Mouse (Mus musculus): ENCODE results near the gene Arhgap27. TPM values are rescaled to one million over a fixed set of nuclear protein-coding genes. Genes with fewer than 3 reads are reported as not detected.

Arhgap27 gene
- polyA plus RNA-seq, 1 experiment from 2014 or later = 3.2 TPM

GRCm38 (mm10) chr11:103285951-103286350 is 77.5 kb downstream of the Arhgap27 start:
- Histone ChIP-seq H3K9ac (replicated peaks) (no peak overlapping the region), H3K4me1 (ENCODE audit: insufficient read depth) (0 out of 2 replicates have a peak, but pooled peaks cover 8% of the 10 kb centered on the region), H3K9me3 (ENCODE audit: low read length) (no peaks in the 10 kb centered on the region), H3K36me3 (replicated peaks; ENCODE audit: insufficient read depth, low read length) (no peaks in the 10 kb centered on the region), H3K4me3 (ENCODE audit: low read depth, low read length) (no peak overlapping the region), H3K27ac (ENCODE audit: low read depth) (peak overlapping the region; percentile 62), H3K4me2 (ENCODE audit: low read depth, low read length) (no peak overlapping the region), H3K27me3 (ENCODE audit: insufficient read depth, low read length) (no peaks in the 10 kb centered on the region)
- DNase-seq (peak; percentile 42), ATAC-seq (peak; percentile 60)
- TF ChIP-seq EP300 (IDR thresholded peaks at IDR 0.05; ENCODE audit: low read depth) = 0 out of 2 replicates have a peak, but pooled peaks have one; percentile 22
- no peak for TF ChIP-seq CTCF (IDR thresholded peaks at IDR 0.05; ENCODE audit: low read depth)
- WGBS (ENCODE audit: insufficient replicate concordance) = 54% methylated on average over 6 of the region's 6 CpGs

GRCm38 (mm10) chr11:103285276-103285675 is 78.2 kb downstream of the Arhgap27 start:
- DNase-seq (no peak), ATAC-seq (no peak)
- Histone ChIP-seq H3K27me3 (ENCODE audit: insufficient read depth, low read length) (no peaks in the 10 kb centered on the region), H3K9ac (replicated peaks) (no peak overlapping the region), H3K4me2 (ENCODE audit: low read depth, low read length) (no peak overlapping the region), H3K4me3 (ENCODE audit: low read depth, low read length) (no peak overlapping the region), H3K9me3 (ENCODE audit: low read length) (no peaks in the 10 kb centered on the region), H3K36me3 (replicated peaks; ENCODE audit: insufficient read depth, low read length) (no peaks in the 10 kb centered on the region), H3K4me1 (ENCODE audit: insufficient read depth) (0 out of 2 replicates have a peak, but pooled peaks cover 8% of the 10 kb centered on the region), H3K27ac (ENCODE audit: low read depth) (peak overlapping the region; percentile 62)
- WGBS (ENCODE audit: insufficient replicate concordance) = 73% methylated on average over 10 of the region's 10 CpGs
- TF ChIP-seq EP300 (IDR thresholded peaks at IDR 0.05; ENCODE audit: low read depth) = no peak

GRCm38 (mm10) chr11:103281784-103282183 is 81.7 kb downstream of the Arhgap27 start:
- Histone ChIP-seq H3K9me3 (ENCODE audit: low read length) (no peaks in the 10 kb centered on the region), H3K4me3 (ENCODE audit: low read depth, low read length) (no peak overlapping the region), H3K4me2 (ENCODE audit: low read depth, low read length) (no peak overlapping the region), H3K36me3 (replicated peaks; ENCODE audit: insufficient read depth, low read length) (no peaks in the 10 kb centered on the region), H3K9ac (replicated peaks) (no peak overlapping the region), H3K4me1 (ENCODE audit: insufficient read depth) (no peaks in the 10 kb centered on the region), H3K27ac (ENCODE audit: low read depth) (no peak overlapping the region), H3K27me3 (ENCODE audit: insufficient read depth, low read length) (no peaks in the 10 kb centered on the region)
- TF ChIP-seq EP300 (IDR thresholded peaks at IDR 0.05; ENCODE audit: low read depth) (no peak), CTCF (IDR thresholded peaks at IDR 0.05; ENCODE audit: low read depth) (no peak)
- DNase-seq = peak; percentile 31
- 22% methylated on average over 7 of the region's 7 CpGs for WGBS (ENCODE audit: insufficient replicate concordance)
- peak; percentile 35; the same call in 1 of the 2 replicates for ATAC-seq

Other genes starting within 250 kb of the Arhgap27 start
- 2.6 and 2.7 TPM in 2 replicates for gene Hexim1, start 247.5 kb downstream of the Arhgap27 start, polyA plus RNA-seq (2015; fragmentation: Nextera tagmentation; extraction: Ambion mirVana)
- gene Hexim2, start 231.3 kb downstream of the Arhgap27 start, polyA plus RNA-seq (2015; fragmentation: Nextera tagmentation; extraction: Ambion mirVana) = 3.4 and 3.7 TPM in 2 replicates
- gene Fmnl1, start 192.6 kb downstream of the Arhgap27 start, polyA plus RNA-seq (2015; fragmentation: Nextera tagmentation; extraction: Ambion mirVana) = 4.1 and 5.9 TPM in 2 replicates
- 0.09 TPM in 1 of 2 replicates, not detected in the other for gene 1700023F06Rik, start 155.1 kb downstream of the Arhgap27 start, polyA plus RNA-seq (2015; fragmentation: Nextera tagmentation; extraction: Ambion mirVana)
- gene Spata32, start 145.3 kb downstream of the Arhgap27 start, polyA plus RNA-seq (2015; fragmentation: Nextera tagmentation; extraction: Ambion mirVana) = not detected in 2 replicates
- gene Map3k14, start 96.2 kb downstream of the Arhgap27 start, polyA plus RNA-seq (2015; fragmentation: Nextera tagmentation; extraction: Ambion mirVana) = 0.67 and 0.78 TPM in 2 replicates
- gene Plekhm1, start 49.0 kb upstream of the Arhgap27 start, polyA plus RNA-seq (2015; fragmentation: Nextera tagmentation; extraction: Ambion mirVana) = 2.1 and 2.3 TPM in 2 replicates
- not detected in 2 replicates for gene Lrrc37a, start 140.9 kb upstream of the Arhgap27 start, polyA plus RNA-seq (2015; fragmentation: Nextera tagmentation; extraction: Ambion mirVana)